Mouse (Mus musculus): ENCODE data around the gene Fut2. TPM values are rescaled to one million over a fixed set of nuclear protein-coding genes. Genes with fewer than 3 reads are reported as not detected.

The Fut2 gene
- polyA plus RNA-seq, 1 experiment from 2014 or later = not detected

GRCm38 (mm10) chr7:45695098-45695497 is 28.9 kb upstream of the Fut2 start:
- H3K27ac ChIP-seq = no peak overlapping the region
- H3K79me2 ChIP-seq (ENCODE audit: inconsistent target) = no peaks in the 10 kb centered on the region
- no peaks in the 10 kb centered on the region for H3K36me3 ChIP-seq (ENCODE audit: inconsistent target)
- 34% methylated on average over 3 of the region's 6 CpGs for WGBS (ENCODE audit: missing documents)
- H3K4me3 ChIP-seq (ENCODE audit: inconsistent target) = no peak overlapping the region

- 93% methylated on average over 45 of the region's 50 CpGs for WGBS (ENCODE audit: missing documents)
- no peak within 1 kb of the TSS for H3K27ac ChIP-seq
- H3K36me3 ChIP-seq (ENCODE audit: inconsistent target) = no peaks in the 10 kb centered on the region
- H3K4me3 ChIP-seq (ENCODE audit: inconsistent target) = no peak within 1 kb of the TSS
- no peaks in the 10 kb centered on the region for H3K79me2 ChIP-seq (ENCODE audit: inconsistent target)
Measured at GRCm38 (mm10) chr7:45693921-45694591, 27.9 kb upstream of the Fut2 start, which contains the start of gene Sec1. TSS of gene Sec1 (minus strand) at chr7:45694402.

DNA sequence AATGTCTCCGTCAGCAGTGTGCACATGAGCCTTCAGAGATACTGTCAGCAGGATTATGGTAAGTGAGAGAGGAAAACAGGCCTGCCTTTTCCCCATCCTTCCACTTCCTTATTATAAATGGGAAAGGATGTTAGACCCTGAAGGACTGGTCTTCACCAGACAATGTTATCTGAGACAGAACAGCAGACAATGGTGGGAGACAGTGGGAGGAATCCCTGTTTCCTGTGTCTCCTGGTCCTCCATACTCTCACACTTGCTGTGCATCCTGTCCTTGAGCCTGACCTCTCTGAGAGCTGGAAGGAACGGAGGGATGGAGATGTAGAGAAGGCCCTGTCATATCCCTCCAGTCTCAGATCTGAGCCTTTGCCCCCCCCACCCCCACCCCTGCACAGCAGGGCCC is 26.2 kb upstream of the Fut2 start:
- no peaks in the 10 kb centered on the region for H3K79me2 ChIP-seq (ENCODE audit: inconsistent target)
- H3K4me3 ChIP-seq (ENCODE audit: inconsistent target) = no peak overlapping the region
- H3K36me3 ChIP-seq (ENCODE audit: inconsistent target) = no peaks in the 10 kb centered on the region
- 95% methylated on average over 2 of the region's 2 CpGs for WGBS (ENCODE audit: missing documents)
- no peak overlapping the region for H3K27ac ChIP-seq

DNA sequence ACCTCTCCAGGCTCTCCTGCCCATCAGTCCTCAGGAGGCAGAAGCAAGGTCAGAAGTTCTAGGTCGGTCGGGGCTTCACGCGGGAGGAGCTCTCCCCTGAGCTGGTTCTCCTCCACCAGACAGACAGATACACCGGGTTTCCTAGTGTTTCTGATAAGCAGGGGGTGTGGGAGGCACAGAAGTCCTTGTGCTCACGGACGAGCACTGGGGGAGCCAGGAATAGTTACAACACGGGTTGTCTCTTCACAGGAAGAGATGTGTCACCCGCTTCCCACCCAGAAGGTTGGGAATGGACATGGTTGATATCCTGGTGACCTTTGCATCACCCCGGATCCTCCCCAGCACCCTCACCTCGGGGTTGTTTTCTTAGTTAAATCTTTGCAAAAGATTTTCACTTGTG is 23.6 kb upstream of the Fut2 start:
- Histone ChIP-seq H3K4me3 (ENCODE audit: inconsistent target) (no peak overlapping the region), H3K27ac (no peak overlapping the region)
- WGBS (ENCODE audit: missing documents) = 88% methylated on average over 11 of the region's 11 CpGs

GRCm38 (mm10) chr7:45689099-45689498 is 22.9 kb upstream of the Fut2 start:
- WGBS (ENCODE audit: missing documents) = 50% methylated on average over 6 of the region's 6 CpGs
- Histone ChIP-seq H3K4me3 (ENCODE audit: inconsistent target) (no peak overlapping the region), H3K27ac (no peak overlapping the region), H3K36me3 (ENCODE audit: inconsistent target) (no peaks in the 10 kb centered on the region), H3K79me2 (ENCODE audit: inconsistent target) (no peaks in the 10 kb centered on the region)

More for the DNA sequence above, 23.6 kb upstream of the Fut2 start:
- Histone ChIP-seq H3K79me2 (ENCODE audit: inconsistent target) (no peaks in the 10 kb centered on the region), H3K36me3 (ENCODE audit: inconsistent target) (no peaks in the 10 kb centered on the region)

- Histone ChIP-seq H3K4me3 (ENCODE audit: inconsistent target) (no peak overlapping the region), H3K79me2 (ENCODE audit: inconsistent target) (no peaks in the 10 kb centered on the region), H3K36me3 (ENCODE audit: inconsistent target) (no peaks in the 10 kb centered on the region), H3K27ac (no peak overlapping the region)
- 70% methylated on average over 3 of the region's 3 CpGs for WGBS (ENCODE audit: missing documents)
Measured at GRCm38 (mm10) chr7:45686841-45687240, 20.6 kb upstream of the Fut2 start.

GRCm38 (mm10) chr7:45685811-45686210 is 19.6 kb upstream of the Fut2 start:
- Histone ChIP-seq H3K36me3 (ENCODE audit: inconsistent target) (no peaks in the 10 kb centered on the region), H3K4me3 (ENCODE audit: inconsistent target) (no peak overlapping the region), H3K27ac (no peak overlapping the region), H3K79me2 (ENCODE audit: inconsistent target) (no peaks in the 10 kb centered on the region)
- WGBS (ENCODE audit: missing documents) = 91% methylated on average over 10 of the region's 10 CpGs

DNA sequence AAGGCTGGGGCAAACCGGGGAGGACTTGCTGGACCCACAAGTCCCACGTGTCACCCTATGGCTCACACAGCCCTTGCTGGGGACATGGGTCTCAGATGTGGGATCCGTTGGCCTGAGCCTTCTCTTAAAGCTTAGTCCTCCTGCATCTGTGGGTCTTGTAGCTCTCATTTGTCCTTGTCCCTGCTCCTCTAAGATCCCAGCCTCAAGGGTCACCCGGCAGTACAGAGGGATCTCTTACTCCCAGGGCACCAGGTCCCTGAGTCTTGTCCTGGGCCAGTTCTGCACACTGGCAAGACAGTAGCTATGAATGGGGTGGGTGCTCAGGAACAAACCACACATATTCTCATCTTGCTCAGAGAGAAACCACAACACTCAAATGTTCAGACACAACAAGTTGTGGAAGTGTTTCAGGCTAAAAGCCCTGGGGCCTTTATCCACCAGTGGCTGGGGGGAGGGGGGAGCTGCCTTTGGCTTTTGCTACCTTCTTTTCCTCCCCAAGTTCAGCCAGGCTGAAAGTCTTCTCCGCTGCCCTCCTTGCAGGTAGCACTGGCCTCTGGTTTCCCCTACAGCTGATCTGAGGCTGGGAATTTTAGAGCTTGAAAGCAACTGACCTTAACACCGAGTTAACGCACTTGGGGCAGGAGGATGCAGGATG is 17.3 kb upstream of the Fut2 start, which contains the start of gene Ntn5:
Gene Ntn5, plus strand, starts transcription at position 627 of the 655 bp plus-strand sequence.
- Histone ChIP-seq H3K27ac (no peak within 1 kb of the TSS), H3K4me3 (ENCODE audit: inconsistent target) (no peak within 1 kb of the TSS), H3K79me2 (ENCODE audit: inconsistent target) (no peaks in the 10 kb centered on the region), H3K36me3 (ENCODE audit: inconsistent target) (no peaks in the 10 kb centered on the region)
- 85% methylated on average over 7 of the region's 7 CpGs for WGBS (ENCODE audit: missing documents)

- Histone ChIP-seq H3K36me3 (ENCODE audit: inconsistent target) (no peaks in the 10 kb centered on the region), H3K27ac (no peak overlapping the region)
Measured at GRCm38 (mm10) chr7:45682144-45683126, 16.2 kb upstream of the Fut2 start.

GRCm38 (mm10) chr7:45681046-45681736 is 15.0 kb upstream of the Fut2 start:
- WGBS (ENCODE audit: missing documents) = 72% methylated on average over 8 of the region's 8 CpGs
- Histone ChIP-seq H3K79me2 (ENCODE audit: inconsistent target) (no peaks in the 10 kb centered on the region), H3K4me3 (ENCODE audit: inconsistent target) (no peak overlapping the region), H3K36me3 (ENCODE audit: inconsistent target) (no peaks in the 10 kb centered on the region), H3K27ac (no peak overlapping the region)

More at GRCm38 (mm10) chr7:45682144-45683126, 16.2 kb upstream of the Fut2 start:
- 52% methylated on average over 14 of the region's 14 CpGs for WGBS (ENCODE audit: missing documents)
- Histone ChIP-seq H3K79me2 (ENCODE audit: inconsistent target) (no peaks in the 10 kb centered on the region), H3K4me3 (ENCODE audit: inconsistent target) (no peak overlapping the region)

DNA sequence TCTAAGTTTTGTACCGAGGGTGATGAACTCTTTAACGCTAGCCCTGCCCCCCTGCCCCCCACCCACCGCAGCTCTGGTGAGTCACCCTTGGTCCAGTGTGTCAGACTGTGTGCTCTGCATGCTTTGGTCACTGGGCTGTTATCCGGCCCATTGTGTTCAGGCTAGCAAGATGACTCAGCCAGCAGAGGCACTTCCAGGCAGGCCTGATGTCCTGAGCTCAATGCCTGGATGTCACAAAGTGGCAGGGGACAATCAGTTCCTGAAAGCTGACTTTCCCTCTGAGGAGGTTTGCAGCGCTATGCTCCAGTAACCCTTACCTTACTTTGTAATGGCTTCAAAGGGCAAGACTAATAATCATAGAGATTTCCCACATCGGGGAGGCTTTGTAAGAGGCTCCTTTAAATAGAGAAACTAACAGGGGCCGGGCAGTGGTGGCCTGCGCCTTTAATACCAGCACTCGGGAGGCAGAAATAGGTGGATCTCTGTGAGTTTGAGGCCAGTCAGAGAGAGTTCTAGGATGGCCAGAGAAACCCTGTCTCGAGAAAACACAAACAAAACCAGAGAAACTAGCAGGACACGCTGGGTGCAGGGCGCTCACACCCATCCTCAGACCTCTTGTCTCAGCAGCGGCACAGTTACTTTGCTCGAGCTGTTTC is 13.9 kb upstream of the Fut2 start:
- H3K4me3 ChIP-seq (ENCODE audit: inconsistent target) = no peak overlapping the region
- WGBS (ENCODE audit: missing documents) = 72% methylated on average over 13 of the region's 14 CpGs

DNA sequence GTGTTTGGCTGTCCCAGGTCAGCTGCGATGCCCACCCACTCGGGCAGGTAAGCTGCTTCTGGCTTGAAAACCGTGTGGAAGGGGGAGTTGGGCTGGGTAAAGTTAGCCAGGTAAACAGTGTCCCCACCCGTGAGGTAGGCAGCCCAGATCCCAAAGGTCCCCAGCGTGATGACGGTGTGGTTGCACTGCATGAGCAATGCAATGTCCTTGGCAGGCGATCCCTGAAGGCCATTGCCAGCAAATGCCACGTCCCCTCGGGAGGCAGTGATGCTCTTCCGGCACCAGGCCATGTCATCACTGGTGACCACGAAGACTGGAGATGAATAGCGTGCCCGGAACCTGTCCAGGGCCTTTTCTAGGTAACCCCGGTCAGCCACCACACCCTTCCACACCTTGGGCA is 12.3 kb upstream of the Fut2 start:
- no peak overlapping the region for H3K4me3 ChIP-seq (ENCODE audit: inconsistent target)
- no peaks in the 10 kb centered on the region for H3K79me2 ChIP-seq (ENCODE audit: inconsistent target)
- no peak overlapping the region for H3K27ac ChIP-seq
- H3K36me3 ChIP-seq (ENCODE audit: inconsistent target) = no peaks in the 10 kb centered on the region
- WGBS (ENCODE audit: missing documents) = 92% methylated on average over 14 of the region's 14 CpGs

More for the DNA sequence above, 13.9 kb upstream of the Fut2 start:
- H3K27ac ChIP-seq = no peak overlapping the region
- no peaks in the 10 kb centered on the region for H3K79me2 ChIP-seq (ENCODE audit: inconsistent target)
- no peaks in the 10 kb centered on the region for H3K36me3 ChIP-seq (ENCODE audit: inconsistent target)

- no peaks in the 10 kb centered on the region for H3K36me3 ChIP-seq (ENCODE audit: inconsistent target)
- no peak overlapping the region for H3K4me3 ChIP-seq (ENCODE audit: inconsistent target)
- H3K79me2 ChIP-seq (ENCODE audit: inconsistent target) = no peaks in the 10 kb centered on the region
Measured at GRCm38 (mm10) chr7:45677627-45678295, 11.6 kb upstream of the Fut2 start.

More at GRCm38 (mm10) chr7:45677627-45678295, 11.6 kb upstream of the Fut2 start:
- WGBS (ENCODE audit: missing documents) = 94% methylated on average over 7 of the region's 7 CpGs
- H3K27ac ChIP-seq = no peak overlapping the region
